ENCODE assay signal across 8 mouse cellular contexts in the genomic region with DNA sequence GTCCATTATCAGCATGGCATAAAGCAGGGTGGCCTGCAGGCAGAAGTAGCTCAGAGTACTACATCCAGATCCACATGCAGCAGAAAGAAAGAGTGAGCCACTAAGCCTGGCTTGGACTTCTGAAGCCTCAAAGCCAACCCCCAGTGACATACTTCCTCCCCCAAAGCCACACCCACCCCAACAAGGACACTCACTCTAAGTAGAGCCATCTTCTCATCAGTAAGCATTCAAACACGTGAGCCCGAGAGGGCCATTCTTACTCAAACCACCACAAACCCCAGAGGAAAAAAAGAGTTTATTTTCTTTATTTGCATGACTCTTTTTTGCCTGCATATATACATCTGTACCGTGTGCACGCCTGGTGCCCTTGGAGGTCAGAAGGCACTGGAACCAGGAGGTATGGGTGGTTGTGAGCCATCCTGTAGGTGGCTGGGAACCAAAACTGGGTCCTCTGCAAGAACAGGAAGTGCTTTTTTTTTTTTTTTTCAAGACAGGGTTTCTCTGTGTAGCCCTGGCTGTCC. TPM values are rescaled to one million over a fixed set of nuclear protein-coding genes. Genes with fewer than 3 reads are reported as not detected.
A peak's percentile ranks its signal among the peaks of the same experiment; 100 is the strongest.
DNase-seq lines count a peak whose midpoint lies in the region; ATAC-seq and TF ChIP-seq lines count a peak whose summit lies in the region.

No protein-coding gene starts in this region.

- intact Hi-C loops in gastrocnemius, adult 2 months (cut with DNase I): no loop called here

- H3K27me3 ChIP-seq in CH12.LX (replicated peaks): no peaks in the 10 kb centered on the region
- H3K27me3 ChIP-seq in embryonic facial prominence, embryonic 13.5 days: no peaks in the 10 kb centered on the region
- H3K27me3 ChIP-seq in intestine, postnatal 0 days (replicated peaks; ENCODE audit: control insufficient read depth, insufficient read depth, low read length): no peaks in the 10 kb centered on the region
- H3K27me3 ChIP-seq in midbrain, embryonic 10.5 days (ENCODE audit: low read depth, poor library complexity, severe bottlenecking): no peaks in the 10 kb centered on the region

- TF ChIP-seq POLR2A in CH12.LX (IDR thresholded peaks at IDR 0.05; ENCODE audit: low read depth, low read length): peak; percentile 57

- H3K79me2 ChIP-seq in CH12.LX (replicated peaks; ENCODE audit: control insufficient read depth, extremely low read depth, insufficient read depth, poor library complexity, severe bottlenecking): peaks cover 39% of the 10 kb centered on the region

- peak overlapping the region; percentile 50; the same call in 1 of the 2 replicates for H3K9ac ChIP-seq in CH12.LX (ENCODE audit: insufficient read depth, low read depth)
- peak overlapping the region; percentile 96 for H3K9ac ChIP-seq in embryonic facial prominence, embryonic 13.5 days
- peak overlapping the region; percentile 97; the same call in 1 of the 2 replicates for H3K9ac ChIP-seq in intestine, postnatal 0 days (ENCODE audit: low read depth, low read length)

- no peak for DNase-seq in gastrocnemius, adult 2 months
- no peak for DNase-seq in gastrocnemius, postnatal 4 days (ENCODE audit: low spot score in 2 of 2)
- peak; percentile 89 for DNase-seq in CH12.LX (ENCODE audit: extremely low read depth)
- DNase-seq in midbrain, embryonic 10.5 days (ENCODE audit: low spot score): peak; percentile 17
- DNase-seq in cerebellum, postnatal 25 days: no peak
- DNase-seq in urinary bladder, adult 18-20 months (ENCODE audit: low spot score in 2 of 2): no peak

- peak overlapping the region; percentile 77 for H3K4me3 ChIP-seq in gastrocnemius, adult 2 months
- H3K4me3 ChIP-seq in CH12.LX (replicated peaks in 1 of 3; ENCODE audit: low read depth in 2 of 3, low read length in 2 of 3, poor library complexity in 1 of 3): peak overlapping the region; percentile 80 to 98 (median 96)
- H3K4me3 ChIP-seq in embryonic facial prominence, embryonic 13.5 days: peak overlapping the region; percentile 93
- H3K4me3 ChIP-seq in intestine, postnatal 0 days (ENCODE audit: low read depth, low read length): peak overlapping the region; percentile 88
- H3K4me3 ChIP-seq in midbrain, embryonic 10.5 days: peak overlapping the region; percentile 92

- H3K36me3 ChIP-seq in CH12.LX (replicated peaks in 1 of 2; ENCODE audit: control insufficient read depth in 1 of 2, insufficient read depth in 1 of 2, low read length in 1 of 2): peaks cover 0 to 17% of the 10 kb centered on the region in 2 experiments
- H3K36me3 ChIP-seq in embryonic facial prominence, embryonic 13.5 days: no peaks in the 10 kb centered on the region
- H3K36me3 ChIP-seq in intestine, postnatal 0 days (ENCODE audit: control insufficient read depth, insufficient read depth): no peaks in the 10 kb centered on the region; the same call in 1 of the 2 replicates
- H3K36me3 ChIP-seq in midbrain, embryonic 10.5 days: no peaks in the 10 kb centered on the region

- peaks cover 0 to 35% of the 10 kb centered on the region in 2 experiments; a peak in 2 of 4 replicates for H3K4me1 ChIP-seq in CH12.LX (ENCODE audit: control insufficient read depth in 1 of 2, insufficient read depth in 2 of 2)
- H3K4me1 ChIP-seq in embryonic facial prominence, embryonic 13.5 days: peaks cover 11% of the 10 kb centered on the region
- H3K4me1 ChIP-seq in intestine, postnatal 0 days (replicated peaks; ENCODE audit: control insufficient read depth, insufficient read depth, low read length): no peaks in the 10 kb centered on the region
- peaks cover 19% of the 10 kb centered on the region for H3K4me1 ChIP-seq in midbrain, embryonic 10.5 days

- 27% methylated on average over 4 of the region's 4 CpGs for WGBS in embryonic facial prominence, embryonic 13.5 days
- 27% methylated on average over 4 of the region's 4 CpGs for WGBS in intestine, postnatal 0 days
- WGBS in midbrain, embryonic 10.5 days: 32% methylated on average over 4 of the region's 4 CpGs

- no peak for TF ChIP-seq RAD21 in CH12.LX (IDR thresholded peaks at IDR 0.05; ENCODE audit: low read depth, low read length)

- peak overlapping the region; percentile 93 for H3K27ac ChIP-seq in gastrocnemius, adult 2 months
- peak overlapping the region; percentile 69 for H3K27ac ChIP-seq in CH12.LX (ENCODE audit: insufficient read depth, low read depth)
- peak overlapping the region; percentile 35; the same call in 1 of the 2 replicates for H3K27ac ChIP-seq in embryonic facial prominence, embryonic 13.5 days
- peak overlapping the region; percentile 99 for H3K27ac ChIP-seq in intestine, postnatal 0 days (ENCODE audit: low read depth, low read length)
- H3K27ac ChIP-seq in midbrain, embryonic 10.5 days (replicated peaks): peak overlapping the region; percentile 92

- 0 out of 2 replicates have a peak overlapping the region, but pooled peaks have one; percentile 31 for H3K4me2 ChIP-seq in CH12.LX (ENCODE audit: insufficient read depth, low read depth, poor library complexity, severe bottlenecking)
- peak overlapping the region; percentile 89 for H3K4me2 ChIP-seq in embryonic facial prominence, embryonic 13.5 days
- H3K4me2 ChIP-seq in intestine, postnatal 0 days (replicated peaks; ENCODE audit: low read depth): peak overlapping the region; percentile 77

- dilution Hi-C loops in CH12.LX (cut with MboI; ENCODE audit: extremely low pct_ligation_motif_present, extremely low pct_unique_long_range_greater_than_20kb, low sequenced_read_pairs): no loop called here

- TF ChIP-seq EP300 in CH12.LX (IDR thresholded peaks at IDR 0.05; ENCODE audit: low read length): no peak

- peaks cover 7% of the 10 kb centered on the region for H3K9me3 ChIP-seq in CH12.LX (replicated peaks; ENCODE audit: low read length)
- H3K9me3 ChIP-seq in embryonic facial prominence, embryonic 13.5 days: no peaks in the 10 kb centered on the region
- H3K9me3 ChIP-seq in intestine, postnatal 0 days (ENCODE audit: control insufficient read depth): no peaks in the 10 kb centered on the region
- no peaks in the 10 kb centered on the region for H3K9me3 ChIP-seq in midbrain, embryonic 10.5 days (replicated peaks)

- ATAC-seq in embryonic facial prominence, embryonic 13.5 days (ENCODE audit: insufficient number of reproducible peaks, insufficient read depth, low FRiP score, low TSS enrichment, low read depth): no peak; the same call in 1 of the 2 replicates
- ATAC-seq in intestine, postnatal 0 days: peak; percentile 6; the same call in 1 of the 2 replicates

- TF ChIP-seq CTCF in gastrocnemius, adult 2 months (IDR thresholded peaks at IDR 0.05): no peak
- TF ChIP-seq CTCF in CH12.LX (conservative IDR thresholded peaks at IDR 0.05 in 1 of 2, IDR thresholded peaks at IDR 0.05 in 1 of 2; ENCODE audit: low read depth in 2 of 2, low read length in 2 of 2): no peak
- TF ChIP-seq CTCF in intestine, postnatal 0 days (IDR thresholded peaks at IDR 0.05; ENCODE audit: low read depth): no peak; the same call in 1 of the 2 replicates

- in situ Hi-C loops in CH12.LX (cut with MboI; ENCODE audit: low pct_ligation_motif_present, low pct_unique_long_range_greater_than_20kb, low sequenced_read_pairs): no loop called here

TF ChIP-seq in CH12.LX, 34 proteins besides CTCF, POLR2A, EP300 and RAD21 (continues in another document):
- 0 out of 2 replicates have a peak, but pooled peaks have one; percentile 24 for TF ChIP-seq JUND (conservative IDR thresholded peaks at IDR 0.05; ENCODE audit: low read depth, low read length)
- TF ChIP-seq E2F4 (IDR thresholded peaks at IDR 0.05; ENCODE audit: insufficient replicate concordance, low read depth, low read length): no peak
- TF ChIP-seq JUN (IDR thresholded peaks at IDR 0.05; ENCODE audit: insufficient read depth, low read depth, low read length): no peak; the same call in 1 of the 2 replicates
- peak; percentile 67 for TF ChIP-seq MAX (IDR thresholded peaks at IDR 0.05; ENCODE audit: low read length)
- TF ChIP-seq PAX5 (IDR thresholded peaks at IDR 0.05; ENCODE audit: low read length): no peak

RNA-seq across cellular contexts. Expression of a gene that starts 0.5 kb away (rescaled TPM):
- 10 to 100 TPM; 60.8 to 77.6 TPM for total RNA-seq in gastrocnemius, adult 2 months (2021)
- total RNA-seq in gastrocnemius, postnatal 4 days (2021): 10 to 100 TPM; 59.1 to 67.0 TPM
- total RNA-seq in CH12.LX (2012; rRNA removed) (41.6 and 47.6 TPM in 2 replicates), CH12.LX (2014; rRNA removed) (102 and 109 TPM in 2 replicates)
- 59.3 and 63.9 TPM in 2 replicates for polyA plus RNA-seq in CH12.LX (2012; ENCODE audit: insufficient read length, low read depth)
- 74.3 and 75.9 TPM in 2 replicates for polyA plus RNA-seq in embryonic facial prominence, embryonic 13.5 days (2015; fragmentation: Nextera tagmentation; extraction: Ambion mirVana)
- 239 and 254 TPM in 2 replicates for polyA plus RNA-seq in intestine, postnatal 0 days (2015; fragmentation: Nextera tagmentation; extraction: Ambion mirVana)
- 71.1 and 82.2 TPM in 2 replicates for polyA plus RNA-seq in midbrain, embryonic 10.5 days (2016; fragmentation: Nextera tagmentation; extraction: Ambion mirVana)

RNA-seq across cellular contexts. Expression of a gene that starts 17.4 kb away (rescaled TPM):
- total RNA-seq in gastrocnemius, adult 2 months (2021): not detected
- total RNA-seq in gastrocnemius, postnatal 4 days (2021): not detected
- not detected in 2 replicates for total RNA-seq in CH12.LX (2012; rRNA removed)
- not detected in 2 replicates for total RNA-seq in CH12.LX (2014; rRNA removed)
- polyA plus RNA-seq in CH12.LX (2012; ENCODE audit: insufficient read length, low read depth): not detected in 2 replicates
- polyA plus RNA-seq in embryonic facial prominence, embryonic 13.5 days (2015; fragmentation: Nextera tagmentation; extraction: Ambion mirVana): not detected in 2 replicates
- polyA plus RNA-seq in intestine, postnatal 0 days (2015; fragmentation: Nextera tagmentation; extraction: Ambion mirVana): not detected in 2 replicates
- polyA plus RNA-seq in midbrain, embryonic 10.5 days (2016; fragmentation: Nextera tagmentation; extraction: Ambion mirVana): not detected in 2 replicates

RNA-seq across cellular contexts. Expression of a gene that starts 42.5 kb away (rescaled TPM):
- total RNA-seq in gastrocnemius, adult 2 months (2021): 100 to 1,000 TPM; 187 to 209 TPM
- total RNA-seq in gastrocnemius, postnatal 4 days (2021): 100 to 1,000 TPM; 117 to 139 TPM
- 285 and 389 TPM in 2 replicates for total RNA-seq in CH12.LX (2012; rRNA removed)
- total RNA-seq in CH12.LX (2014; rRNA removed): 496 and 558 TPM in 2 replicates
- 425 and 495 TPM in 2 replicates for polyA plus RNA-seq in CH12.LX (2012; ENCODE audit: insufficient read length, low read depth)
- 226 and 279 TPM in 2 replicates for polyA plus RNA-seq in embryonic facial prominence, embryonic 13.5 days (2015; fragmentation: Nextera tagmentation; extraction: Ambion mirVana)
- polyA plus RNA-seq in intestine, postnatal 0 days (2015; fragmentation: Nextera tagmentation; extraction: Ambion mirVana): 196 and 209 TPM in 2 replicates
- polyA plus RNA-seq in midbrain, embryonic 10.5 days (2016; fragmentation: Nextera tagmentation; extraction: Ambion mirVana): 312 and 360 TPM in 2 replicates

RNA-seq across cellular contexts. Expression of a gene that starts 42.5 kb away (rescaled TPM):
- 10 to 100 TPM; 21.4 to 22.0 TPM for total RNA-seq in gastrocnemius, adult 2 months (2021)
- total RNA-seq in gastrocnemius, postnatal 4 days (2021): 10 to 100 TPM; 25.9 to 32.2 TPM
- 36.3 and 39.9 TPM in 2 replicates for total RNA-seq in CH12.LX (2012; rRNA removed)
- total RNA-seq in CH12.LX (2014; rRNA removed): 66.1 and 77.9 TPM in 2 replicates
- 25.7 and 40.6 TPM in 2 replicates for polyA plus RNA-seq in CH12.LX (2012; ENCODE audit: insufficient read length, low read depth)
- polyA plus RNA-seq in embryonic facial prominence, embryonic 13.5 days (2015; fragmentation: Nextera tagmentation; extraction: Ambion mirVana): 46.4 and 48.3 TPM in 2 replicates
- 15.7 and 19.7 TPM in 2 replicates for polyA plus RNA-seq in intestine, postnatal 0 days (2015; fragmentation: Nextera tagmentation; extraction: Ambion mirVana)
- polyA plus RNA-seq in midbrain, embryonic 10.5 days (2016; fragmentation: Nextera tagmentation; extraction: Ambion mirVana): 47.5 and 48.5 TPM in 2 replicates

Comparison
In these comparisons a context has a peak if more than half of its experiments do, and no peak if none do; other contexts are left out.
1. DNase-seq: peak in CH12.LX (single experiment) and midbrain, embryonic 10.5 days (single experiment); none in gastrocnemius, adult 2 months (single experiment), gastrocnemius, postnatal 4 days (0 of 2), cerebellum, postnatal 25 days (0 of 2) and urinary bladder, adult 18-20 months (0 of 2).
2. H3K27ac ChIP-seq: peak in every context shown above with its lines; median percentile 99 in intestine, postnatal 0 days; 93 in gastrocnemius, adult 2 months; 92 in midbrain, embryonic 10.5 days; 69 in CH12.LX; 35 in embryonic facial prominence, embryonic 13.5 days.
3. H3K4me2 ChIP-seq: peak in every context shown above with its lines; median percentile 89 in embryonic facial prominence, embryonic 13.5 days; 77 in intestine, postnatal 0 days; 31 in CH12.LX.
4. Peak in every context shown above with its lines, with median percentiles within 50 percentile points of each other: H3K4me3 ChIP-seq and H3K9ac ChIP-seq.